Mouse (Mus musculus): ENCODE measurements around the gene Patl2.

GRCm38 (mm10) chr2:122093844-122094243 is 92.1 kb downstream of the Patl2 start:
- TF ChIP-seq UBTF (IDR thresholded peaks at IDR 0.05; ENCODE audit: low read depth, low read length) (no peak), CTCF (conservative IDR thresholded peaks at IDR 0.05 in 1 of 2, IDR thresholded peaks at IDR 0.05 in 1 of 2; ENCODE audit: low read depth in 2 of 2, low read length in 2 of 2) (no peak)
